Mouse (Mus musculus) heart, adult 18-20 months (tissue): ENCODE data around the gene Tnfaip1. TPM values are rescaled to one million over a fixed set of nuclear protein-coding genes. Genes with fewer than 3 reads are reported as not detected.
"Not testable (repeated sequence)": the region's sequence is repeated elsewhere in the genome, so short reads cannot be mapped to it uniquely, and the experiment has no call there.

Source experiments
- DNase-seq, 2 experiments: peaks; one replicate each; pipeline ENCODE4 v3.0.0; 2021 to 2022; ENCODE audit warnings: mixed read lengths in 1 of 2
- long read RNA-seq, 2 experiments: library from polyadenylated mRNA; stranded (forward); transcript quantifications; one replicate each; pipeline ENCODE4 v2.0.0; 2021
- total RNA-seq, 2 experiments: library from RNA; stranded (reverse); gene quantifications; 2 replicates each; pipeline ENCODE4 v1.2.3; 2021

Gene Tnfaip1
- total RNA-seq, result 10 to 100 TPM; 37.6 to 43.3 TPM
- long read RNA-seq, experiment 1, transcript Tnfaip1-202 (7 exons, 3,768 nt), result major isoform, 32 of 52 reads
- long read RNA-seq, experiment 1, transcript Tnfaip1-201 (7 exons, 3,720 nt), result minor isoform, 8 of 52 reads
- long read RNA-seq, experiment 1, partial matches to known transcripts, result 2 of 52 reads
- long read RNA-seq, experiment 1, other reads (novel, unspliced or antisense), result 10 of 52 reads
- long read RNA-seq, experiment 2, transcript Tnfaip1-201 (7 exons, 3,720 nt), result minor isoform, 5 of 29 reads
- long read RNA-seq, experiment 2, transcript Tnfaip1-202 (7 exons, 3,768 nt), result major isoform, 14 of 29 reads
- long read RNA-seq, experiment 2, partial matches to known transcripts, result 9 of 29 reads
- long read RNA-seq, experiment 2, other reads (novel, unspliced or antisense), result 1 of 29 reads

- peak; percentile 98 to 99 for DNase-seq
Measured at GRCm38 (mm10) chr11:78536080-78536689, at the start of gene Tnfaip1, which contains the start of gene Ift20. TSS of gene Tnfaip1 (minus strand) at chr11:78536332. TSS of gene Ift20 (plus strand) at chr11:78536361.

- no peak for DNase-seq
Measured at GRCm38 (mm10) chr11:78582848-78583247, 46.7 kb upstream of the Tnfaip1 start.

GRCm38 (mm10) chr11:78574975-78575374 lies 38.8 kb upstream of the Tnfaip1 start:
- DNase-seq, result no peak

- no peak for DNase-seq
Measured at GRCm38 (mm10) chr11:78574536-78574935, 38.4 kb upstream of the Tnfaip1 start.

GRCm38 (mm10) chr11:78574031-78574430 lies 37.9 kb upstream of the Tnfaip1 start:
- not testable (repeated sequence) for DNase-seq

- no peak for DNase-seq
Measured at GRCm38 (mm10) chr11:78571854-78572253, 35.7 kb upstream of the Tnfaip1 start.

GRCm38 (mm10) chr11:78571441-78571840 lies 35.3 kb upstream of the Tnfaip1 start:
- DNase-seq, result no peak

GRCm38 (mm10) chr11:78569806-78570205 lies 33.7 kb upstream of the Tnfaip1 start:
- DNase-seq, result no peak

GRCm38 (mm10) chr11:78568827-78569226 lies 32.7 kb upstream of the Tnfaip1 start:
- no peak for DNase-seq

GRCm38 (mm10) chr11:78567614-78568013 lies 31.5 kb upstream of the Tnfaip1 start:
- DNase-seq, result no peak

GRCm38 (mm10) chr11:78566775-78567174 lies 30.6 kb upstream of the Tnfaip1 start:
- DNase-seq, result peak; percentile 65 to 81

- DNase-seq, result peak; percentile 80 to 81
Measured at GRCm38 (mm10) chr11:78560447-78560846, 24.3 kb upstream of the Tnfaip1 start.

GRCm38 (mm10) chr11:78557241-78557640 lies 21.1 kb upstream of the Tnfaip1 start:
- no peak for DNase-seq

GRCm38 (mm10) chr11:78556070-78556469 lies 19.9 kb upstream of the Tnfaip1 start:
- DNase-seq, result no peak

- peak in 1 of 2 experiments; percentile 14 for DNase-seq
Measured at GRCm38 (mm10) chr11:78555623-78556022, 19.5 kb upstream of the Tnfaip1 start.

GRCm38 (mm10) chr11:78551059-78551398 lies 14.9 kb upstream of the Tnfaip1 start:
- DNase-seq, result no peak

GRCm38 (mm10) chr11:78550168-78551058 lies 14.3 kb upstream of the Tnfaip1 start, which contains the start of gene Tmem97:
TSS of gene Tmem97 (minus strand) at chr11:78550777.
- DNase-seq, result peak; percentile 95 to 97

GRCm38 (mm10) chr11:78549491-78549987 lies 13.4 kb upstream of the Tnfaip1 start:
- no peak for DNase-seq

- no peak for DNase-seq
Measured at GRCm38 (mm10) chr11:78547718-78548460, 11.8 kb upstream of the Tnfaip1 start.

- no peak for DNase-seq
Measured at GRCm38 (mm10) chr11:78545181-78545580, 9.0 kb upstream of the Tnfaip1 start.

GRCm38 (mm10) chr11:78544449-78545111 lies 8.4 kb upstream of the Tnfaip1 start:
- DNase-seq, result no peak
